Mouse (Mus musculus) neutrophil, adult 83 days (primary cell): ENCODE data around the gene Zfp292. TPM values are rescaled to one million over a fixed set of nuclear protein-coding genes. Genes with fewer than 3 reads are reported as not detected.

ENCODE experiments used
- total RNA-seq, 2 experiments: library from RNA; stranded (reverse); gene quantifications; one replicate each; pipeline ENCODE4 v1.2.4; 2023

The Zfp292 gene
- 10 to 100 TPM; 19.2 to 20.1 TPM for total RNA-seq

GRCm38 (mm10) chr4:34882818-34883217, at the start of gene Zfp292:
Zfp292 (minus strand) TSS chr4:34882960.

GRCm38 (mm10) chr4:34893479-34893878, 10.7 kb upstream of the Zfp292 start, which contains the start of gene Cga:
Cga (plus strand) TSS chr4:34893779.

DNA sequence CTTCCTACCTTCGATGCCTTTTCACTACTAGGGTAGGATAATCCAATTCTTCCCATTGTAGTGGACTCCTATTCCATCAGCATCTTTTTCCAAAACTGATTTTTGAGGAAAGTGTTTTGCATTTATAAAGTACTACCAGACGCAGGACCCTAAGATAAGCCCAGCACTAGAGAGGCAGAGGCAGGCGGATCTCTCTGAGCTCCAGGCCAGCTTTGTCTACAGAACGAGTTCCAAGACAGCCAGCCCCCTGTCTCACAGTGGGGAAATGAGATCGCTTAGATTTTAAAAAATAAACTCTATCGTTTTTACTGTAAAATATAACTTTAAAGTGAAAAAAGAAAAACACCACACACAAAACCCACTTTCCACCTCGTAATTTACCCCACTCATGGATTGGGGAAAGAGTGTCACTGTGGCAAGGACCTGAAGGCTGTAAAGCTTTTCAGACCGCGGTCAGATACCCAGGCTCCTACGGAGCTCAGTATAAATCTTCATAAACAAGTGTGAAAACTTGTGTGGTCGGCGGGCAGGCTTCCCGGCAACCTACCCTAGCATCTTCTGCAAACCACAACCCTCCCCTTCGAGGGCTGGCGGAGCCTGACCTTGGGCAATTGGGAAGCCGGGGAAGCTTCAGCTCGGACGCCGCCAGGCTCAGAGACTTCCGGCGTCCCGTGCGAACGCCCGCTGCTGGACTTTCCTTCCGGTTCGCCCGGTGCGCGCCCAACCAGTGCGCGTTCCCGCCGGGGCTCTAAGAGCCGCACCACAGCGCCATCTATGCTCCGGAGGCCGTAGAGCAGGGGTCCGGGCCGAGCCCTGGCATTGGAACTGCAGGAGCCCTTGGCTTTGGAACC, 104.9 kb downstream of the Zfp292 start, which contains the start of gene Smim8:
TSS of gene Smim8 (minus strand) at position 747 of the 851 bp plus-strand sequence.

GRCm38 (mm10) chr4:34756163-34756562, 126.6 kb downstream of the Zfp292 start, which contains the start of gene Gm136:
Gm136 (minus strand) TSS chr4:34756263.

Other genes starting within 250 kb of the Zfp292 start
- gene Slc35a1, start 195.5 kb downstream of the Zfp292 start, total RNA-seq = 10 to 100 TPM in 1 of 2 experiments, 1 to 10 TPM in 1; 6.9 to 11.1 TPM
- not detected for gene Cfap206, start 152.8 kb downstream of the Zfp292 start, total RNA-seq
- gene Gm136, start 126.7 kb downstream of the Zfp292 start, total RNA-seq = not detected
- gene Smim8, start 104.5 kb downstream of the Zfp292 start, total RNA-seq = 1 to 10 TPM; 5.2 to 7.4 TPM
- gene Cga, start 10.8 kb upstream of the Zfp292 start, total RNA-seq = not detected